Mouse (Mus musculus) right cerebral cortex, postnatal 4 days (tissue): ENCODE measurements around the gene Rcsd1.

Source experiments
- DNase-seq: peaks from one replicate; pipeline ENCODE4 v3.0.0-alpha.2; 2022

Rcsd1 gene

DNA sequence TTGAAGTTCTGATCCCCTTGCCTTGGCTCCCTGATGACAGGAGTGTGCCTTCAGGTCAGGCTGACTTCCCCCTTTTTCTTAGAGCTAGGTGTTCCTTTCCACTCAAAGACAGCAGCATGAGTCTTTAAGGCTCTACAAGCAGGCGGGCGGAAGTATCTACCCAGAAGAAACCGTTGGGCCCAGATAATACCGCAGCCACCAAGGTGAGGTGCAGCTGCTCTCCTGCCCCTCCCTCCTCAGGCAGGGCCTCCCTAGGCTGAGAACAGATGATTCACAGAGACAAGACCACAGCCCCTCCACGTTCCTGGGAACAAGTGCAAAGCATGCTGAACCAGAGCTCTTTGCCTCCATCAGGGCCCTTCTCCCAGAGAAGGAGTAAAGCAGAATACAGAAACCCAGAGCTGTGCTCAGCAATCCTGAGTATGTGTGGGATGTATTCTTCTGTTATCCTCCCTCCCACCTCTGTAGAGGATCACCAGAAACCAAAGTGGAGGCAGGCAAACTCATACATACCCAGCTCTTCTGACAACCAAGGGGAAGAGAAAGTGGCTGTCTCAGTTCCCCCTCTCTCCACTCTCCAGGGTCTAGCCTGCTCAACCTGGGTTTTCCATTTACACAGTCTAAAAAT is at the start of gene Rcsd1:
Gene Rcsd1 (minus strand): TSS at position 129 of the 628 bp plus-strand sequence.
- no peak for DNase-seq

GRCm38 (mm10) chr1:165755194-165755593 is 45.6 kb upstream of the Rcsd1 start:
- no peak for DNase-seq

DNA sequence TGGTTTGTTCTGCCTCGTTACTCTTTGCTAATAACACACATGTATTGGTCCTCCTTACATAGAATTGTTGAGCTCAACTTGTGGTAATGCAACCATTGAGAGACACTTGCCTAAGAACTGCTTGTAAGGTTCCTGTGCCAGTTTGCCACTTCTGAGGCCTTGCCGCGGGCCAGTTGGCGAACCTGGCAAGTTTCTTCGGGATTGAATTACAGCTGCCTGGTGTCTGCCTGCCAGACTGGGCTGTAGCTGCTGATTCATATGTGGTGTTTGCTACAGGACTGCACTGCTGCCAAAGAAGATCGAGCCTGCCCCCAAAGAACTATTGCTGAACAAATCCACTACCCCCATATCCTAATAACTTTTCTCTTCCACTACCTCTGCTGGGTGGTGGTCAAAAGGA is 44.6 kb upstream of the Rcsd1 start:
- no peak for DNase-seq

DNA sequence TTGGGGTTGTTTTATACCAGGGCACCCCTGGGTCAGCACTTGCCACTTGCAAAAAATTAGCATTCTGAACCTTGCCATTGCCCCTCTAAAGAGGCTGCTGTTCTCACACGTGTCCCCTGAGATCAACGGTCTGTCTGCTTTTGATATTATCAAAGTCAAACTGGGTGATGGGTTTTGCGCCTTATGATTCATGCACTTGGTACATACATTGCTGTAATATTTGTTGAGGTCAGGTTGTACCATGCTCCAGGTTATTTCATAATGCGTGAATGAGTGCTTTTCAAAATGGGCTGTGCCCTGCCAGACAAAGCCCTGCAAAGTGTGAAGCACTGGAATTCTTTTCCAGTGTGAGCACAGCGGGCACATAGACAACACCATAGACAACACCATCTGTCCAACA is 42.3 kb upstream of the Rcsd1 start:
- DNase-seq = no peak

DNA sequence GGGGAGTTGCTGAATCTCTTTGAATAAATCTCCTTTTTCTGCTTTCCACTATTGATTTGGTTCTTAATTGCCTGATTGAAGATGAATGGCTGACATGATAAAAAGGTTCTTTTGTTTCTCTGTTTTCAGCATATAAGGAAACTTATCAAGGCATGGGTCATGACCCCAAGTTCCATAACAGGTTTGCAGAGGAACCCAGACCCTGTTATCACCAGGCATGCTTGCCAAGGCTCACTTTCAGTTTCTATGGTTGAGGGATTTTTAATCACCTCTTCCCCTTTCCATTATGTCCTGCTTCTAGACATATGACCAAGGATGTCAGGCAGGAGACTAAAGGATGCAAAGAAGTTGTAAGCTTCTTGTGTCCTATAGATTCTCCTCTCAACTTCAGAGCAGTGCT is 41.6 kb upstream of the Rcsd1 start:
- DNase-seq = no peak

GRCm38 (mm10) chr1:165748053-165748452 is 38.5 kb upstream of the Rcsd1 start:
- no peak for DNase-seq

GRCm38 (mm10) chr1:165741989-165742388 is 32.4 kb upstream of the Rcsd1 start:
- no peak for DNase-seq

GRCm38 (mm10) chr1:165738985-165739384 is 29.4 kb upstream of the Rcsd1 start:
- DNase-seq = no peak

GRCm38 (mm10) chr1:165737867-165738266 is 28.3 kb upstream of the Rcsd1 start:
- no peak for DNase-seq

GRCm38 (mm10) chr1:165737451-165737850 is 27.9 kb upstream of the Rcsd1 start:
- no peak for DNase-seq

GRCm38 (mm10) chr1:165735826-165736818 is 26.6 kb upstream of the Rcsd1 start:
- peak; percentile 88 for DNase-seq

GRCm38 (mm10) chr1:165734840-165735239 is 25.3 kb upstream of the Rcsd1 start:
- no peak for DNase-seq

DNA sequence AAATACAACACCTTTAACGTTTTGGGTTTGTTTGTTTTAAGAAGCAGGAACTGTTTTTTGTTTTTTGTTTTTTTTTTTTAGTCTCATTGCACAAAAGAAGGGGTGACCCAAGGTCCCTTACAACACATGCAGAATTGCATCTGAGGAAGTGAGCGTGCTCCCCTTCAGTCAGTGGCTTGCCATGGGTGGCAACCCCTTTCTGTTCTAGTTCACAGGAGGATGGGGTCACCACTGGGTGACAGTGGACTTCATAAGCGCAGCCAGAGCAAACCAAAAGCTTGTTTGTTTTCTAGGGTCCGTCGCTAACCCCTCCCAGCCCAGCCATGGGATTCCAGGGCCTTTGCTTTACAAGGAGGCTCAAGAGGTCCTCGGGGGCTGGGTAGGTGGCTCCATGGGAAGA is 22.0 kb upstream of the Rcsd1 start:
- DNase-seq = no peak

- DNase-seq = no peak
These were observed 20.6 kb upstream of the Rcsd1 start for GRCm38 (mm10) chr1:165730129-165730528.

- no peak for DNase-seq
These were observed 18.6 kb upstream of the Rcsd1 start for GRCm38 (mm10) chr1:165728057-165728639.

DNA sequence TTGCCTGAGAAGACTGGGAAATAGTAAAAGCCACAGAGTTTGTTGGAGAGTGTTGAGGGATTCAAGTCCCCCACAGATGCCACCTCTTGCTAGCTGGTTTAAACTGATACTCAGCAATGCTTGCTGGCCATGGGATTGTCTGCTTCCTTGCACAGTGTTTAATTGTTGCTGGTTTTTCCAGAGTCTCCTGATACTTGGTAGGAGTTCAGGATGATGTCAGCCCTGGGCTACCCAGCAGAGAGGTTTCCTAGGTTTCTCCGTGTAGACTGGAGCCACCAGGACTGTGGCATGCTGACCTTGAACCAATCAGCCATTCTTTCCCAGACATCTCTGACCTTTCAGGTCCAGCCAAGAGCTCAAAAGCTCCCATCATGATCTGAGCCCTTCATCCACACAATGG is 17.4 kb upstream of the Rcsd1 start:
- no peak for DNase-seq

- no peak for DNase-seq
These were observed 15.6 kb upstream of the Rcsd1 start for GRCm38 (mm10) chr1:165725039-165725644.

DNA sequence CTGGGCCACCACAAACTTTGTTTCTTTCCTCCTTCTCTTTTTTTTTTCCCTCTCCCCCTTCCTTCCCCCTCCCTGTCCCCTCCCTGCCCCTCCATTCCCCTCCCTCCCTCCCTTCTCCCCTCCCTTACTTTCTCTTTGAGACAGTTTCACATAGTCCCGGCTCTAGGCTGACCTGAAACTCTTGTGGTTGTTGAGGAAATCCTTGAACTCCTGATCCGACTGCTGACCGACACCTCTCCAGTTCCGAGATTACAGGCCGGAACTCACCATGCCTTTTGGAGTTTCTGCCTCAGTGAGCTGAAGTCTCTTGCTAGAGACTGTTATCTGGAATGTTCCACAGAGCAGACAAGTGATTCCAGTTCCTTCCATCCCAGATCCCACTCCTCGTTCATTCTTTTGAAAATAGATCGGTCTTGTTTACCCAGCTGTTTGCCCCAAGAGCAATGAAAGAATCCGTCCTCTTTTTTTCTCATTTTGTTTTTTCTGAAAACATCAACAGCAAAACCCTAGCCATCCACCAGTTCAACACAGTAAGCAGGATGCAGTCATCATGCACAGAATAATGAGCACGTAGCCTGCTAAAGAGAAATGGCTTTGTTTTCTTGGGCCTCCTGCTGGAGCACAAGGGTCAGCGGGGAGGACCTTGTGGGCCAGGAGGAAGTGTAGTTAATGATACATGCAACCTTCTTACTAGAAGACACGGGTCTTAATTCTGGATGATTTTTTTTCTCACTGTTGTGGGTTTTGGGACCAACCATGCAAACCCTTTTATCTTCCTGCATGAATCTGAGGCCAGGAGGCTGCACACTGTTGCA is 14.9 kb upstream of the Rcsd1 start:
- no peak for DNase-seq

GRCm38 (mm10) chr1:165722531-165723123 is 13.1 kb upstream of the Rcsd1 start:
- no peak for DNase-seq

DNA sequence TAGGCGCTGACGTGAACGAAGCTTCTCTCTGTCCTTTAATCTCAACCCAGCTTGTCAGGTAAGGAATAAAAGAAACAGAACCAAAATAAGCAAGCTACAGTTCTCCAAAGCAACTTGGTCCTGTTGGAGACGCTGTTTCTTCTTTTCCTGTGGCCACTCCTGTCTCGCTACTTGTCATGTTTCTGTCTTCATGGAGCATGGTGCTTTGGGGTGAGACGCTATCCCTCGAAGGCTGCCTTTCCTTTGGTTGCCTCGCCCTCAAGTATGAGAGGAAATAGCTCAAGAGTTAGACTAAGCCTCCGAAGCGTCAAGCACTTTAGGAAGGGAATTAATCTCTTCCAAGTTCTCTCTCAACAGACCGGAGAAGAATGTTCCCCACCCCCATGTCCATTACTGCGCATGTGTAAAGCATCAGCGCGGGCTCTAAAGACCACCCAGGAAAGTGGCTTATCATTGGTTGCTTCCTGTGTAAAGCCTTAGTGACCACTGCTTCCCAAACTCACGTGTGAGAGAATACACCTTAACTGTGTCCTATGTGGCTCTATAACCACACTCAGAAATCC is 9.1 kb upstream of the Rcsd1 start:
- DNase-seq = no peak

DNA sequence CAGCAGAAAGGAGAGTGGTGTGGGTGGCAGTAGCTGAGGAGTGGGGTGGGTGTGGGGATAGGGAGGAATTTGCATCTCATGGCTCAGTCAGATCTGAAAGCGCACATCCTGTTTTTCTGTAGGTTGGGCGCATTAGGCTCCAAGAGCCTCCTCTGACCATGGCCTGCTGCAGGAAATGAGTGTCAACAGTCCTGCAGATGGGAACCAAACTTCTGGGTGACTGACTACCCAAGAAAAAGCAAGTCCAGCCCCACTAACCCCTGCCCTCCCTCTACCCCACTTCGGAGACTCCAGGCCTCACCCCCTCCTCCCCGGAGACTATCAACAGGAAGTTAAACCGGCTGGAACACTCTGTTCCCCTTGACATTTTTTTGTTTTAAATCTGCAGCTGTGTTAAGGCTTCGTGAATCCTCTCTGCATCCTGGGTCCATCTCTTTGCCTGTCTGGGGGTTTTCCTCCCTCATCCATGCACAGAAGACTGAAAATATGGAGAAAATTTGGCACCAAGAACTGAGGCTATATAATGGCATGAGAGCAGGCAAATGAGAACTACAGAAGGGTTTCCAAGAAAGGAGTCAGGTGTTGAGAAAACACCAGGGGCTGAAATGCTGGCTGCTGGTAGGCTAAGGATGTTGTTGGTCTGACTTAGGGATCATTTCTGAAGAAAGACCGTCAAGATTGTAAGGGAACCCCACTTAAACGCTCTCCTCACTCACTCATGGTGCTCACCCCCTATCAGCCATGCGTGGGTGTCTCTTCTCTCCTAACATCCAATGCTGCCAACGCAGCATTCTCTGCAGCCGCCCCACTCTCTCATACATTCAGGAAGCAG is 8.4 kb upstream of the Rcsd1 start:
- no peak for DNase-seq
